Mouse (Mus musculus): ENCODE results near the gene Fxyd2. TPM values are rescaled to one million over a fixed set of nuclear protein-coding genes. Genes with fewer than 3 reads are reported as not detected.

The Fxyd2 gene
- polyA plus RNA-seq, 1 experiment from 2014 or later = 8.0 TPM

GRCm38 (mm10) chr9:45370616-45371336 is 28.7 kb upstream of the Fxyd2 start:
- peak overlapping the region; percentile 71 for H3K4me3 ChIP-seq (replicated peaks; ENCODE audit: low read depth, low read length)
- peak; percentile 64 for DNase-seq

GRCm38 (mm10) chr9:45371337-45371707 is 28.1 kb upstream of the Fxyd2 start:
- H3K4me3 ChIP-seq (replicated peaks; ENCODE audit: low read depth, low read length) = peak overlapping the region; percentile 71
- H3K4me2 ChIP-seq (ENCODE audit: low read length) = peak overlapping the region; percentile 62
- no peaks in the 10 kb centered on the region for H3K9me3 ChIP-seq (ENCODE audit: control insufficient read depth, low read length)
- H3K27ac ChIP-seq (replicated peaks; ENCODE audit: low read depth, low read length) = peak overlapping the region; percentile 89
- DNase-seq (peak; percentile 91), ATAC-seq (ENCODE audit: low FRiP score, low TSS enrichment) (peak; percentile 53; the same call in 1 of the 2 replicates)
- WGBS = 3% methylated on average over 2 of the region's 2 CpGs
- peaks cover 4% of the 10 kb centered on the region; the same call in 1 of the 2 replicates for H3K36me3 ChIP-seq (ENCODE audit: control insufficient read depth, insufficient read depth, low read length)
- H3K4me1 ChIP-seq (ENCODE audit: control insufficient read depth, insufficient read depth, low read length) = peaks cover 25% of the 10 kb centered on the region
- H3K9ac ChIP-seq (replicated peaks; ENCODE audit: low read length) = peak overlapping the region; percentile 86
- H3K27me3 ChIP-seq (ENCODE audit: control insufficient read depth, insufficient read depth, low read length) = no peaks in the 10 kb centered on the region

More at GRCm38 (mm10) chr9:45370616-45371336, 28.7 kb upstream of the Fxyd2 start:
- Histone ChIP-seq H3K9ac (replicated peaks; ENCODE audit: low read length) (peak overlapping the region; percentile 86), H3K36me3 (ENCODE audit: control insufficient read depth, insufficient read depth, low read length) (peaks cover under 1% of the 10 kb centered on the region; the same call in 1 of the 2 replicates), H3K4me1 (ENCODE audit: control insufficient read depth, insufficient read depth, low read length) (peaks cover 25% of the 10 kb centered on the region), H3K27me3 (ENCODE audit: control insufficient read depth, insufficient read depth, low read length) (no peaks in the 10 kb centered on the region), H3K9me3 (ENCODE audit: control insufficient read depth, low read length) (no peaks in the 10 kb centered on the region), H3K4me2 (ENCODE audit: low read length) (peak overlapping the region; percentile 62), H3K27ac (replicated peaks; ENCODE audit: low read depth, low read length) (peak overlapping the region; percentile 89)
- WGBS = 1% methylated on average over 25 of the region's 25 CpGs
- peak; percentile 20; the same call in 1 of the 2 replicates for ATAC-seq (ENCODE audit: low FRiP score, low TSS enrichment)

- DNase-seq = no peak
- peaks cover 30% of the 10 kb centered on the region for H3K4me1 ChIP-seq (ENCODE audit: control insufficient read depth, insufficient read depth, low read length)
Measured at GRCm38 (mm10) chr9:45373896-45374295, 25.6 kb upstream of the Fxyd2 start.

GRCm38 (mm10) chr9:45374988-45375502 is 24.4 kb upstream of the Fxyd2 start:
- H3K27me3 ChIP-seq (ENCODE audit: control insufficient read depth, insufficient read depth, low read length) = no peaks in the 10 kb centered on the region
- 93% methylated on average over 6 of the region's 6 CpGs for WGBS
- DNase-seq = no peak
- no peak overlapping the region for H3K9ac ChIP-seq (replicated peaks; ENCODE audit: low read length)
- H3K4me3 ChIP-seq (replicated peaks; ENCODE audit: low read depth, low read length) = no peak overlapping the region
- no peak for ATAC-seq (ENCODE audit: low FRiP score, low TSS enrichment)
- H3K27ac ChIP-seq (replicated peaks; ENCODE audit: low read depth, low read length) = no peak overlapping the region
- no peak overlapping the region for H3K4me2 ChIP-seq (ENCODE audit: low read length)
- peaks cover 29% of the 10 kb centered on the region for H3K4me1 ChIP-seq (ENCODE audit: control insufficient read depth, insufficient read depth, low read length)
- H3K36me3 ChIP-seq (ENCODE audit: control insufficient read depth, insufficient read depth, low read length) = peaks cover 7% of the 10 kb centered on the region; the same call in 1 of the 2 replicates
- no peaks in the 10 kb centered on the region for H3K9me3 ChIP-seq (ENCODE audit: control insufficient read depth, low read length)

More at GRCm38 (mm10) chr9:45373896-45374295, 25.6 kb upstream of the Fxyd2 start:
- ATAC-seq (ENCODE audit: low FRiP score, low TSS enrichment) = no peak
- Histone ChIP-seq H3K27ac (replicated peaks; ENCODE audit: low read depth, low read length) (no peak overlapping the region), H3K36me3 (ENCODE audit: control insufficient read depth, insufficient read depth, low read length) (peaks cover 7% of the 10 kb centered on the region; the same call in 1 of the 2 replicates), H3K9me3 (ENCODE audit: control insufficient read depth, low read length) (no peaks in the 10 kb centered on the region), H3K27me3 (ENCODE audit: control insufficient read depth, insufficient read depth, low read length) (no peaks in the 10 kb centered on the region), H3K4me2 (ENCODE audit: low read length) (no peak overlapping the region), H3K9ac (replicated peaks; ENCODE audit: low read length) (no peak overlapping the region), H3K4me3 (replicated peaks; ENCODE audit: low read depth, low read length) (no peak overlapping the region)
- 87% methylated on average over 3 of the region's 3 CpGs for WGBS

- no peak overlapping the region for H3K9ac ChIP-seq (replicated peaks; ENCODE audit: low read length)
- H3K9me3 ChIP-seq (ENCODE audit: control insufficient read depth, low read length) = no peaks in the 10 kb centered on the region
- H3K36me3 ChIP-seq (ENCODE audit: control insufficient read depth, insufficient read depth, low read length) = peaks cover 7% of the 10 kb centered on the region; the same call in 1 of the 2 replicates
- ATAC-seq (ENCODE audit: low FRiP score, low TSS enrichment) (no peak), DNase-seq (no peak)
- no peak overlapping the region for H3K4me3 ChIP-seq (replicated peaks; ENCODE audit: low read depth, low read length)
- H3K4me2 ChIP-seq (ENCODE audit: low read length) = no peak overlapping the region
- no peaks in the 10 kb centered on the region for H3K27me3 ChIP-seq (ENCODE audit: control insufficient read depth, insufficient read depth, low read length)
- 91% methylated on average over 4 of the region's 4 CpGs for WGBS
- no peak overlapping the region for H3K27ac ChIP-seq (replicated peaks; ENCODE audit: low read depth, low read length)
- peaks cover 36% of the 10 kb centered on the region for H3K4me1 ChIP-seq (ENCODE audit: control insufficient read depth, insufficient read depth, low read length)
Measured at GRCm38 (mm10) chr9:45376427-45376826, 23.0 kb upstream of the Fxyd2 start.

GRCm38 (mm10) chr9:45376883-45377282 is 22.6 kb upstream of the Fxyd2 start:
- Histone ChIP-seq H3K9ac (replicated peaks; ENCODE audit: low read length) (no peak overlapping the region), H3K27me3 (ENCODE audit: control insufficient read depth, insufficient read depth, low read length) (no peaks in the 10 kb centered on the region), H3K27ac (replicated peaks; ENCODE audit: low read depth, low read length) (no peak overlapping the region), H3K4me3 (replicated peaks; ENCODE audit: low read depth, low read length) (no peak overlapping the region), H3K4me1 (ENCODE audit: control insufficient read depth, insufficient read depth, low read length) (peaks cover 31% of the 10 kb centered on the region), H3K4me2 (ENCODE audit: low read length) (no peak overlapping the region), H3K36me3 (ENCODE audit: control insufficient read depth, insufficient read depth, low read length) (peaks cover 7% of the 10 kb centered on the region; the same call in 1 of the 2 replicates), H3K9me3 (ENCODE audit: control insufficient read depth, low read length) (no peaks in the 10 kb centered on the region)
- DNase-seq (no peak), ATAC-seq (ENCODE audit: low FRiP score, low TSS enrichment) (no peak)
- WGBS = 85% methylated on average over 2 of the region's 2 CpGs

GRCm38 (mm10) chr9:45380411-45381251 is 18.8 kb upstream of the Fxyd2 start:
- peak overlapping the region; percentile 66 for H3K27ac ChIP-seq (replicated peaks; ENCODE audit: low read depth, low read length)
- peak; percentile 57 for ATAC-seq (ENCODE audit: low FRiP score, low TSS enrichment)
- no peak overlapping the region for H3K4me2 ChIP-seq (ENCODE audit: low read length)
- no peak overlapping the region; the same call in 1 of the 2 replicates for H3K9ac ChIP-seq (replicated peaks; ENCODE audit: low read length)
- 44% methylated on average over 10 of the region's 10 CpGs for WGBS
- peaks cover 20% of the 10 kb centered on the region for H3K4me1 ChIP-seq (ENCODE audit: control insufficient read depth, insufficient read depth, low read length)
- H3K36me3 ChIP-seq (ENCODE audit: control insufficient read depth, insufficient read depth, low read length) = peaks cover 7% of the 10 kb centered on the region; the same call in 1 of the 2 replicates
- H3K9me3 ChIP-seq (ENCODE audit: control insufficient read depth, low read length) = no peaks in the 10 kb centered on the region
- no peaks in the 10 kb centered on the region for H3K27me3 ChIP-seq (ENCODE audit: control insufficient read depth, insufficient read depth, low read length)
- no peak overlapping the region for H3K4me3 ChIP-seq (replicated peaks; ENCODE audit: low read depth, low read length)
- peak; percentile 46 for DNase-seq

GRCm38 (mm10) chr9:45382336-45382735 is 17.1 kb upstream of the Fxyd2 start:
- Histone ChIP-seq H3K4me3 (replicated peaks; ENCODE audit: low read depth, low read length) (no peak overlapping the region), H3K27me3 (ENCODE audit: control insufficient read depth, insufficient read depth, low read length) (no peaks in the 10 kb centered on the region), H3K36me3 (ENCODE audit: control insufficient read depth, insufficient read depth, low read length) (0 out of 2 replicates have a peak, but pooled peaks cover 3% of the 10 kb centered on the region), H3K9me3 (ENCODE audit: control insufficient read depth, low read length) (no peaks in the 10 kb centered on the region), H3K27ac (replicated peaks; ENCODE audit: low read depth, low read length) (no peak overlapping the region), H3K4me2 (ENCODE audit: low read length) (no peak overlapping the region), H3K9ac (replicated peaks; ENCODE audit: low read length) (no peak overlapping the region), H3K4me1 (ENCODE audit: control insufficient read depth, insufficient read depth, low read length) (peaks cover 20% of the 10 kb centered on the region)
- ATAC-seq (ENCODE audit: low FRiP score, low TSS enrichment) (no peak), DNase-seq (no peak)
- WGBS = 89% methylated on average over 5 of the region's 5 CpGs
